Mouse (Mus musculus) thymus, adult 2 months (tissue): ENCODE results near the gene Gm17482.

Experiments used
- CTCF ChIP-seq: fragments of 200-500 bp; IDR thresholded peaks from 2 replicates; pipeline ENCODE4 v1.5.1; 2012; ENCODE audit warnings: mild to moderate bottlenecking, control low read depth, low read length, moderate library complexity, borderline replicate concordance; ENCODE audit not compliant: control insufficient read depth, poor library complexity, insufficient read depth; ENCODE audit errors: extremely low read depth
- POLR2A ChIP-seq: fragments of 200-500 bp; IDR thresholded peaks from 2 replicates; pipeline ENCODE4 v1.6.1; 2012; ENCODE audit warnings: mild to moderate bottlenecking, low read length, control low read depth, moderate library complexity; ENCODE audit not compliant: control insufficient read depth, poor library complexity, insufficient read depth; ENCODE audit errors: extremely low read depth

DNA sequence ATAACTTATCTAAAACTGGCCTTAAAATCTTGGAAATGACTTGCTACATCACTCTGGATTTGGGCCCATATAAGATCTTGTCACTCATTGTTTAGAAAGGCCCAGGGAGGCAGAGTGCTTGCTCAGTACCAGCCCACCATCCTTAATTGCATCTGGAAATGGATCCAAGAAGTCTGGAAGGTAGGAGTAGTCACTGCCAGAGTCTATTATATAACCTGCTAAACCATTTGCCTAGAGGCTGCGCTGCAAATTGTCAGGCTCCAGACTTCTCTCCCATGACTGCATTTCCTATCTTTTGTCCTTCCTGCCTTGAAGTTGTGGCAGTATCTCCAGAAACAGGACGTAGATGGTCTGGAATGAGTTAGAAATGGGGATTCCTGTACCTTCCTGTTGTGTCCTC lies 17.0 kb upstream of the Gm17482 start:
- TF ChIP-seq CTCF, result no peak
- TF ChIP-seq POLR2A, result no peak
